Mouse (Mus musculus) kidney, postnatal 4 days (tissue): ENCODE results near the gene Tyrp1.

ENCODE experiments used
- DNase-seq, 2 experiments: peaks; one replicate each; pipeline ENCODE4 v3.0.0; 2021; ENCODE audit warnings: mixed read lengths in 2 of 2

The Tyrp1 gene

DNA sequence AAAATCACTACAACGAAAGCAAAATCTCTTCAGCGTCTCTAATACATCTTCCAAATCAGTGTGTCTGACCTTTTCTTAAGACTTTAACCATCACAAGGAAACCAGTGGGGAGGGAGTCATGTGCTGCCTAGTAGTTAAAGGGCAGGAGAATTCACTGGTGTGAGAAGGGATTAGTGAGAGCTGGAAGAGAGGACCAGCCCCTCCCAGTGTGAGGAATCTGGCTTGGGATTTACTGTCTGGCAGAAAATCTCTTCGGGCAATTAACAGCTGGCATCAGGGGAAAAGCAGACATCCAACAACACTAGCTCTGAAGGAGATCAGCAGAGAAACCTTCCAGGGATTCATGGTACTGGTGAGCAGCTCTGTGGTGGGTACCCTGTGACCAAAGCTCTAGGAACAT lies at the start of gene Tyrp1:
Gene Tyrp1, plus strand, starts transcription at position 74 of the 400 bp plus-strand sequence.
- no peak for DNase-seq

GRCm38 (mm10) chr4:80788339-80788738 lies 45.6 kb upstream of the Tyrp1 start:
- no peak for DNase-seq

DNA sequence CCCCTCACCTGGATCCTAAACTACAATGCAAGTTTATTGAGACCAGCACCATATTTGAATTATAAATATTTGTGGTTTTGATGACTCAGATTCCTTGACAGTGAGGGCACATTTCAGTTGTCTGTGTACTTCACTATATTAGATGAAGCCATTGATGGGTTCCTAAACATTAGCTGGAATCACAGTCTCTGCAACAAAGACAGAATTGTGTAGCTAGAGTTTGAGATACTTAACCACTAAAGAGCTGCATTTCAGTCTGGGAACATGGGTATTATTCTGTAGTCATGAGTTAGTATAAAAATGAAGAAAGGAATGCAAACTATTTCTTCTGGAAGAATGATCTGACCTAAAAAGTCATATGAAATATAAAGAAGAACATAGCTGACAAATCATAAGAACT lies 14.4 kb upstream of the Tyrp1 start:
- DNase-seq, result no peak

DNA sequence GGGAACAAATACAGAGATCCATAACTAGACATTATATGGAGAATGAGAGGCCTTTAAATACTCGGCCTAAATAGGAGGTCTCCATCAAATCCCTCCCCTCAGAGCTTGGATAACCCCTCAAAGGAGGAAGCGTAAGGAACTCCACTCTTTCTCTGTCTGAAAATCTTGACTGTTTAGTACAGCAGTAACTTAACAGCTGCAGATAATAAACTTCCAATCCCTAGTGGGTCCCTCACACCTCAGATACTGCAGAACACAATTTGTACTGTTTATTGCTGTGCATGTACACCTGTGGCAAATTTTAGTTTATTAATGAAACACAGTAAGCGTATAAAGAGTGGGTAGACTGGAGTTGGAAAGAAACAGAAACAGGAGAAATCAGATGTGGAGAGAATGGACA lies 12.0 kb upstream of the Tyrp1 start:
- DNase-seq, result no peak

GRCm38 (mm10) chr4:80828232-80828631 lies 5.7 kb upstream of the Tyrp1 start:
- DNase-seq, result no peak

DNA sequence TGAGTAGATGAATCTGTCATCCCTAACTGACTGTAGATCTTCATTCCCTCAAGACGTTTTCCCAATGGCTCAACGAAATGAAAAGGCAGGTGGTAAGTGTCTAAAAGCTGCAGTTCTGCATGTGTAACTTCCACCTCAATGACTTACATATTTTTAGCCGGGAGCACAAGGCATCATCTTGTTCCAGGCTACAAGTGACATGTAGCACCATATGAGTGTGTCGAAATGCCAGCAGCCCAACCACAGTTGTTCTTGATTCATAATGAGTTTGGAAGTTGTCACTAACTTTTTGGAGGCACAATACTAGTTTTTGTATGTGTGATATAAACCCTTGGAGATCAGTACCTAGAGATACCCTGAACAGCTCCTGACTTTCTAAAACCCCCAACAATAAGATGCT lies 5.4 kb downstream of the Tyrp1 start:
- no peak for DNase-seq

- no peak for DNase-seq
Measured at GRCm38 (mm10) chr4:80841980-80842379, 8.1 kb downstream of the Tyrp1 start.

GRCm38 (mm10) chr4:80843752-80844151 lies 9.8 kb downstream of the Tyrp1 start:
- no peak for DNase-seq

DNA sequence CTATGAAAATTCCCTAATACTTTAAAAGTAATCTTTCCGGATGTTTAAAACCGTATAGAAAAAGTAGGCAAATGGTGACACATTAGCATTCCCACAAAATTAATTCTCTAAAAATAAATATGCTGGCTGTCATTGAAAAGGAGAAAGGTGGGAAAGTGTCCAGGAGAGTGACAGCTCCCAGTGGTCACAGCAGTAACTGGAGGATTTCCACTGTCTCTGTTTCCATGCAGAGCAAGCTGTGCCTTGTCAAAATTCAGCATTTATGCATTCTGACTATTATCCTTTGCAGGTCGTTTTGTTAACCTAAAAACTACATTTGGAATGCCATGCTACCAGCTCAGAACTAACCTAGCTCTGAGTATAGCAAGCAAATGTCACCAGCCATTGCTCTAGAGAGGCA lies 12.1 kb downstream of the Tyrp1 start:
- no peak for DNase-seq

- DNase-seq, result no peak
Measured at GRCm38 (mm10) chr4:80852590-80853425, 18.9 kb downstream of the Tyrp1 start.

GRCm38 (mm10) chr4:80855495-80855894 lies 21.6 kb downstream of the Tyrp1 start:
- DNase-seq, result no peak

DNA sequence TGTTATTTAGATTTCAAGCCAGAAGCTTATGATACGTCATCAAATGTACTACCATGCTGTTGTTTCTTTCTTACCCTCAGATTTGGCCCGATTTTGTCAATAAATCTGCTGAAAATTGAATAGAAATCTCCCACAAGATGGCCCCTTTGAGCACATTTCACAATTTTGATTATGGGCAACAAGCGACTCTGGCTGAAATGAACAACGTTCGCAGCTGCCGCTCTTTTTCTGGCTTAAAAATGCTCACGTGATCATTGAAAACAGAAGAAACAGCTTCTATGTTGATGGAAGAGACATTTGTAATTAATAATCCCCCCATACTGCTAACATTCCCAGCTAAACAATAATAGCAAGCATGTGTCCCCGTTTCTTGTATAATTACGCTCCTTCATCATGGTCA lies 29.0 kb downstream of the Tyrp1 start:
- DNase-seq, result no peak

DNA sequence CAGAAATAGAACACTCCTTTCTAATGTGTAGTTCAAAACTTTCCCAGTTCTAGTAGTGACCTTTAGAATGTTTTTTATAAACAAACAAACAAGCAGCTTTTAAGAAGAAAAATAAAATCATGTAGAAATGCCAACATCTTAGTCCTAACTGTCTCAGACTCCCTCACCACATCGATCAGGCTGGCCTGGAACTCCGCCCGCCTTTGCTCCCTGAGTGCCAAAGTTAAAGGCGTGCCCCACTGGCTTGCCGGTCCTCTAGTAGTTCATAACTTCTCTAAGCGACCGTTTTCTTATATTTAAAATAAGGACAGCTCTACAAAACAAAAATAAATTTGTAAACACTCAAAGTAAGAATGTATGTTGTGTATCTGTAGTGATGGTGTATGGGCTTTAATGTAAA lies 30.0 kb downstream of the Tyrp1 start:
- no peak for DNase-seq

- DNase-seq, result peak; percentile 35 to 54
Measured at GRCm38 (mm10) chr4:80864511-80864922, 30.6 kb downstream of the Tyrp1 start.

DNA sequence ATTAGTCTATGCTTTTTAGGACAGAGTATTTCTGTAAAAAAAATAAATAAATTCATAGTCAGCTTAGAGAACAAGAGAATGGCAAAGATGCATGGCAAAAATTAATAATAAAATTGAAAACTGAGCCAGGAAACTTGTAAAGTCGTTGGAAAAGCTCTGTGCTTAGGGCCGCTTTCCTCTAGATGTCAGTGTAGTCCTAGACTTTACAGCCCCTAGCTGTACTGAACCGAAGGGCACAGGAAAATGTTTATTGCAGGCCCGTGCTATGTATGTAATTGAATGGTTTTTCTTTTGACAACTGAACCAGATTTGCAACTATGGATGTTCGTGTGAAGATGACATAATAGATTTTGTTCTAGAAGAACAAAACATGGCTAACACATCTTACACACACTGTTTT lies 32.1 kb downstream of the Tyrp1 start:
- DNase-seq, result peak; percentile 24 to 35

GRCm38 (mm10) chr4:80869598-80869997 lies 35.7 kb downstream of the Tyrp1 start:
- DNase-seq, result no peak

- peak; percentile 18 to 22 for DNase-seq
Measured at GRCm38 (mm10) chr4:80872847-80873644, 39.1 kb downstream of the Tyrp1 start.

- DNase-seq, result no peak
Measured at GRCm38 (mm10) chr4:80874121-80874859, 40.4 kb downstream of the Tyrp1 start.

- DNase-seq, result no peak
Measured at GRCm38 (mm10) chr4:80875055-80875454, 41.1 kb downstream of the Tyrp1 start.

GRCm38 (mm10) chr4:80881996-80882599 lies 48.2 kb downstream of the Tyrp1 start:
- no peak for DNase-seq

GRCm38 (mm10) chr4:80886631-80887030 lies 52.7 kb downstream of the Tyrp1 start:
- DNase-seq, result no peak

DNA sequence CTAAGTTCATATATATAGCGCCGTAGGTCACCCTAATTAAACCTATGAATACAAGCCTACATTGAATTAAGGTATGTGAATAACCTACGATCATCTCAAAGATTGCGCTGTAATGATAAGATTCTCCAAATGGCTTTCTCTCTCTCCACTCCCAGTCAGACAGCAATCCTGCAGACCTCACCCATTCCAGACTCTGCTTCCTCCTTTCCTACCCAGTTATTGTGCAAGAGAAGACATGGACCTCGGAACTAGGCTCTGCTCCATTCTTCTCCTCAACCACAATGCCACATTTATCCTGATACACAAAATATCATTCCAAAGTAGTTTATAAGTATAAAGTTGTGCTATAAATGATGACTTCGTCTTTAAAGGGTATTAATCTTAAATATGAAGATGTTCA lies 57.1 kb downstream of the Tyrp1 start:
- DNase-seq, result no peak
